Mouse (Mus musculus) limb, embryonic 10.5 days (tissue): Measurements from ENCODE around the gene Tnfrsf17. TPM values are rescaled to one million over a fixed set of nuclear protein-coding genes. Genes with fewer than 3 reads are reported as not detected.
"Not testable (repeated sequence)": the region's sequence is repeated elsewhere in the genome, so short reads cannot be mapped to it uniquely, and the experiment has no call there.

Experiments
- DNase-seq: peaks from one replicate; pipeline ENCODE4 v3.0.0-alpha.2; 2017; ENCODE audit warnings: low spot score
- H3K27ac ChIP-seq: fragments of 300-500 bp; sonication (generic); 2 replicates; pipeline ENCODE4 v1.5.1; 2016; ENCODE audit warnings: mild to moderate bottlenecking
- H3K27me3 ChIP-seq: fragments of 300-500 bp; sonication (generic); 2 replicates; pipeline ENCODE4 v1.6.1; 2016; ENCODE audit warnings: low read depth, mild to moderate bottlenecking; ENCODE audit not compliant: poor library complexity, severe bottlenecking
- H3K36me3 ChIP-seq: fragments of 300-500 bp; sonication (generic); 2 replicates; pipeline ENCODE4 v1.6.1; 2016; ENCODE audit warnings: mild to moderate bottlenecking, moderate library complexity
- H3K4me1 ChIP-seq: fragments of 300-500 bp; sonication (generic); 2 replicates; pipeline ENCODE4 v1.6.1; 2016
- H3K4me3 ChIP-seq: fragments of 300-500 bp; sonication (generic); 2 replicates; pipeline ENCODE4 v1.5.1; 2016; ENCODE audit warnings: mild to moderate bottlenecking, moderate library complexity
- H3K9me3 ChIP-seq: fragments of 300-500 bp; sonication (generic); replicated peaks from 2 replicates; pipeline ENCODE4 v1.6.1; 2016; ENCODE audit warnings: mild to moderate bottlenecking
- WGBS: fragments of 180-500 bp; shearing (Covaris S2); methylation state at CpG from one replicate; pipeline ENCODE4 v1.1.7; 2016; 5-methylcytosine and 5-hydroxymethylcytosine counted together
- polyA plus RNA-seq: library from polyadenylated mRNA; unstranded; fragments of >200 nt; fragmentation: Nextera tagmentation; extraction: Ambion mirVana; gene quantifications from 2 replicates; pipeline ENCODE4 v1.2.1, GENCODE M21; 2016

The Tnfrsf17 gene
- polyA plus RNA-seq, 1 experiment from 2014 or later, result not detected

DNA sequence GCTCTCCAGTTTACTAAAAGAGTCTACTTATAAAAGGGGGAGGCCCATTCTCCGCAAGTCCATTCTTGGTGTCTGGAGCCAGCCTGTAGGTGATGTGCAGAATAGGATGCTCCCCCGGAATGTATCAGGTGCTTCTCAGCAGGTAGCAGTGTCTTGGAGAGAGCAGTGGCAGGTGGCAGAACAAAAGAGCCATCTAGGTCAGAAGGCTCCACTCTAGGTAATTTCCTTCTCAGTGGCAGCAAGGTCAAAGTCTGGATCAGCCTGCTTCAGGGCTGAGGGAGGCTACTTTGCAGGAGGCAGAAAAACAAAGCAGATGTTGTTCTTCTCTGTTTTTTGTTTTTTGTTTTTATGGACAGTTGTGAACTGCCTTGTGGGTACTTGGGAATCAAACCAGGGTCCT, 47.0 kb downstream of the Tnfrsf17 start:
- H3K9me3 ChIP-seq, H3K27me3 ChIP-seq, H3K36me3 ChIP-seq, H3K4me1 ChIP-seq, DNase-seq, H3K27ac ChIP-seq, H3K4me3 ChIP-seq: not testable (repeated sequence)
- 89% methylated on average over 2 of the region's 2 CpGs for WGBS

DNA sequence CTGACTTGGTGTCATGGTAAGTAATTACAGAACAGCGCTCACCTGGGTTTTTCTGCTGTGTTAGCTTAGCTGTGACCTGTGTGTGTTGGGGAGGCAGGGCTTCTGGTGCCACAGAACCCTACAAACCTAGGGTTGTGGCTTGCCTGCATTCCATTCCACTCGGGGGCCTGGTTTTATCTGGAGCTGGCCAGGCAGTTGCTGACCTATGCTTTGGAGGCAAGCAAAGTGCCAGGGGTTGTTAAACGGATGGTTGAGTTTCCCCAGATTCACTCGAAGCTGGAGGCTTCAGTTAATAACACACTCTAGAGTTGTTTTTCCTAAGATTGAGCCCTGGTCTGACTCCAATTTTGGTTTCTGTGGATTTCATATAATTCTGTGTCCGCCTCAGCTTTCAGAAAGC, 52.0 kb downstream of the Tnfrsf17 start:
- Histone ChIP-seq H3K4me3 (no peak overlapping the region), H3K4me1 (peaks cover 10% of the 10 kb centered on the region), H3K27ac (no peak overlapping the region), H3K27me3 (no peaks in the 10 kb centered on the region), H3K36me3 (no peaks in the 10 kb centered on the region), H3K9me3 (no peaks in the 10 kb centered on the region)
- no peak for DNase-seq
- WGBS, result 68% methylated on average over 5 of the region's 5 CpGs

DNA sequence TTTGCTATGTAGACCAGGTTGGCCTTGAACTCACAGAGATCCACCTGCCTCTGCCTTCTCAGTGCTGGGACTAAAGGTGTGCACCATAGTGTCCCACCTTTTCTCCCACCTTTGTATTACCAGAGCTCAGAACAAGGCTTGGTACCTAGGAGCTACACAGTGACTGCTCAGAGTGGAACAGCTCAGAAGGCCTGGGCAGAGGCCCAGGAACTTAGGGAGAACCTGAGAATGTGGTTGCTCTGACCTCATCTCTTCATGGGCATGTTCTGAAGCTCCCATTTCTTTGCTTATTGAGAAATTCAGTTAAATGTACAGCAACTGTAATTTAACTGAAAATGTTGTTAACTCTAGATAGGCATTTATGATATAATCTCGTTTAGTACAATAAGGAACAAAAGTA, 53.2 kb downstream of the Tnfrsf17 start:
- Histone ChIP-seq H3K4me1 (peaks cover 10% of the 10 kb centered on the region), H3K4me3 (no peak overlapping the region), H3K36me3 (no peaks in the 10 kb centered on the region), H3K9me3 (no peaks in the 10 kb centered on the region), H3K27me3 (no peaks in the 10 kb centered on the region), H3K27ac (no peak overlapping the region)
- no peak for DNase-seq
- 67% methylated on average over 1 of the region's 1 CpGs for WGBS

DNA sequence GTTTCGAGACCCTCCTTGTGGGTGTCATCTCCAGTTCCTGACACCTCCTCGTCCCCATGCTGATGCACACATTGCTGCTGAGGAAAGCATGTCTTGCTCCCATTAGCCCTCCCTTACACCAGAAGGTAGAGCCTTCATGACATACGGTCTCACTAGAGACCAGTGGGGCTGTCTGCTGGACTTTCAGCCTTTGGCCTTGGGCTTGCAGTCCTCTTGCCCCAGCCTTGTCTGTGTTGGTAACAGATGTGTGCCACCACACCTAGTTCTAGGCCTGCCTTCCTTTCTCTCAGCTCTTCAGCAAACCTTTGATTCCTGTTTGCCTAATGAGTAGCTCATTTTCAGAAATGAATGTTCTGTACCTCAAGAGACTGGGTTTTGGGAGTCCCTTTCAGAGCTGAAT, 54.8 kb downstream of the Tnfrsf17 start:
- WGBS, result 77% methylated on average over 3 of the region's 3 CpGs
- peaks cover 10% of the 10 kb centered on the region for H3K4me1 ChIP-seq
- H3K4me3 ChIP-seq, result no peak overlapping the region
- no peak for DNase-seq
- no peaks in the 10 kb centered on the region for H3K9me3 ChIP-seq
- H3K36me3 ChIP-seq, result no peaks in the 10 kb centered on the region
- no peak overlapping the region for H3K27ac ChIP-seq
- H3K27me3 ChIP-seq, result no peaks in the 10 kb centered on the region

DNA sequence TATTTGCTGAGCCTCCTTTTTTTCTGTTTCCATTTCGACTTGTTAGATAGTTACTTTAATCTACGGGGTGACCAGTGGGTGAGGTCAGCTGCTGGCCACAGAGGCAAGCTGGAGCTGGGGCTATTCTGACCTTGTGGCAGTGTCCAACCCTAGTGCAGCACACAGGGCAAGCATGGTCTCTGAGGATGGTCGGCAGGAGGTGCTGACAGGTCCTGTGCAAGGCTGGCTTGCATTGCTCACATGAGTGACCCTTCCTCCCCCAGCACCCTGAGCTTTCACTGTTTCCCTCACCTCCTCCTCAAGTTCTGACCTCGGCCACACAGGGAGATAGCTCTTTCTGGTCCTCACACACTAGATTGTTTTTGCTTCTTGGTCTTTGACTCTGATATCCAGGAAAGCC, 55.5 kb downstream of the Tnfrsf17 start:
- H3K36me3 ChIP-seq, result no peaks in the 10 kb centered on the region
- H3K9me3 ChIP-seq, result no peaks in the 10 kb centered on the region
- H3K27ac ChIP-seq, result 0 out of 2 replicates have a peak overlapping the region, but pooled peaks have one; percentile 14
- H3K4me1 ChIP-seq, result peaks cover 10% of the 10 kb centered on the region
- H3K4me3 ChIP-seq, result no peak overlapping the region
- DNase-seq, result no peak
- 59% methylated on average over 4 of the region's 4 CpGs for WGBS
- no peaks in the 10 kb centered on the region for H3K27me3 ChIP-seq

DNA sequence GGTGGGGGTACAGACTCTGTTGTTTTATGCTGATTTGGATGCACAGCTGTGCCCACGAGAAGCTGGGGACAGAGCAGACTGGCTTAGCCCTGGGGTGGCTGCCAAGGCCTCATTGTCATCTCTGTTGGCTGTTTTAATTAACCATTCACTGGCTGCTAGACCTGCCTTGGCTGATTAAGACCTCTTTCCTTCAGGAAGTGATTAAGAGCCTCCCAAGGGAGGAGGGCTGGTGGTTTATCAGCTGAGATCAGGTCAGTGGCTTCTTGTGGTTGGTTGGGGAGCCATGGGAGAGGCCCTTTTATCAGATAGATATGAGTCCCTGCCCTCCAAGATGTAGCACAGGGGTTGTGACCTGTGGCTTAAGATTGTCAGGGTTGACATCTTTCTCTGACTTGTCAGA, 56.0 kb downstream of the Tnfrsf17 start:
- WGBS, result 29% methylated on average over 1 of the region's 1 CpGs
- no peak for DNase-seq
- no peaks in the 10 kb centered on the region for H3K36me3 ChIP-seq
- H3K4me1 ChIP-seq, result peaks cover 10% of the 10 kb centered on the region
- H3K27me3 ChIP-seq, result no peaks in the 10 kb centered on the region
- H3K4me3 ChIP-seq, result no peak overlapping the region
- no peaks in the 10 kb centered on the region for H3K9me3 ChIP-seq
- 0 out of 2 replicates have a peak overlapping the region, but pooled peaks have one; percentile 14 for H3K27ac ChIP-seq

Other genes starting within 250 kb of the Tnfrsf17 start
- gene Litaf, start 247.7 kb upstream of the Tnfrsf17 start, polyA plus RNA-seq, result 87.5 and 91.1 TPM in 2 replicates
- gene Txndc11, start 179.2 kb upstream of the Tnfrsf17 start, polyA plus RNA-seq, result 27.9 and 33.4 TPM in 2 replicates
- 61.9 and 71.3 TPM in 2 replicates for gene Zc3h7a, start 137.4 kb upstream of the Tnfrsf17 start, polyA plus RNA-seq
- gene Rsl1d1, start 110.5 kb upstream of the Tnfrsf17 start, polyA plus RNA-seq, result 278 and 326 TPM in 2 replicates
- 103 and 117 TPM in 2 replicates for gene Gspt1, start 59.5 kb upstream of the Tnfrsf17 start, polyA plus RNA-seq
- gene Snx29, start 9.1 kb downstream of the Tnfrsf17 start, polyA plus RNA-seq, result 9.9 and 12.5 TPM in 2 replicates